Mouse (Mus musculus) embryo, embryonic 9.5 days (tissue): Measurements from ENCODE around the gene Ksr2.
"Not testable (repeated sequence)": the region's sequence is repeated elsewhere in the genome, so short reads cannot be mapped to it uniquely, and the experiment has no call there.

Experiments
- DNase-seq: peaks from one replicate; pipeline ENCODE4 v3.0.0-alpha.2; 2017; ENCODE audit errors: extremely low spot score

The Ksr2 gene

GRCm38 (mm10) chr5:117614331-117615024 lies 200.7 kb downstream of the Ksr2 start:
- DNase-seq: peak; percentile 79

- no peak for DNase-seq
Measured at GRCm38 (mm10) chr5:117620292-117620691, 206.5 kb downstream of the Ksr2 start.

- no peak for DNase-seq
Measured at GRCm38 (mm10) chr5:117622221-117622620, 208.4 kb downstream of the Ksr2 start.

DNA sequence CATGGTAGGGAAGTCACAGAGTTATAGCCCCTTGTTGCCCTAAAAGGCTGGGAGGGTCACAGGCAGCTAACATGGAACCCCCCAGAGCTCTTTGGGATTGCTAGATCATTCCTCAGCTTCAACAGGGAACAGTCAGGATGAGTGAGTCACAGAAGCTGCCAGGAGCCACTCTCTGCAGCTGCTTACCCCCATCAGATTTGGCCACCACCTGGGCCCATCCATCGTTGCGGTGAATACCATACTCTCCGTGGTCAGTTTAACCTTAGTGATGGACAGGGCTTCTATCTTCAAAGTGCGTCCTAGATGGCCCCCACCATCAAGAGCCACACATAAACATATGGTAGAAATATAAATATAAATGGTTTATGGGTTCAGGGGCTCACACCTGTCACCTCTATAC lies 209.4 kb downstream of the Ksr2 start:
- not testable (repeated sequence) for DNase-seq

- DNase-seq: peak; percentile 35
Measured at GRCm38 (mm10) chr5:117626907-117627306, 213.1 kb downstream of the Ksr2 start.

GRCm38 (mm10) chr5:117628351-117628750 lies 214.6 kb downstream of the Ksr2 start:
- peak; percentile 28 for DNase-seq

DNA sequence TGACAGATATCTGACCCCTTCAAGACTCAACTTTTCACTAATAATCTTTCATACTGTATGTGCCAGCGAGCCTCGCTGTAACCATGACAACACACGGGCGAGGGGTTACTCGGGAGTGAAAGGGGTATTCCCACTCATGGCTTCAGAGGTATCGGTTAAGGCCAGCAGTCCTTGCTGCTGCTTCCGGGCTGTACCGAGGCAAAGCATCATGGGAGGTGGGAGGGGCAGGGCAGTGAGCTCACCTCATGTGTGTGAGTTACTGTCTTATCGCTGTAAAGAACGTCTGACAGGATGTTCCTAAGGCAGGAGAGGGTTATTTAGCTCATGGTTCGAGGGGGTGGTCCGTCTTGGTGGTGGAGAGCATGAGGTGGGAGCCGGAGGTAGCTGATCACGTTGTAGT lies 215.8 kb downstream of the Ksr2 start:
- no peak for DNase-seq

DNA sequence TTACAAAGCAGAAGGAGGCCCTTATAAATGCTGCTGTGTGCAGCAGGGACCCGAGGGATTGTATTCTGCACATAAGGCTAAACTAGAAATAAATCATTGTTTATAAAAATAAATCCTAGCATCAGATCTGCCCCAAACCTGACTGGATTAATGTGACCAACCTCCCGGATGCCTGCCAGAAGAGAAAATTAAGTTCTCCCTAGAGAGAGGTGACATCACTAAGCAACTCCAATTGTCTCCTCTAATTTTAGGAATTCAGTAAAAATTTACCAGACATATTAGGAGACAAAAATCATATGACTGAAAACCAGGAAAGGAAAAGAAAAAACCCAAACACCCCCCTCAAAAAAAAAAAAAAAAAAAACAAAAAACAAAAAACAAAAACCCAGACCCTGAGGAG lies 221.4 kb downstream of the Ksr2 start:
- DNase-seq: no peak

DNA sequence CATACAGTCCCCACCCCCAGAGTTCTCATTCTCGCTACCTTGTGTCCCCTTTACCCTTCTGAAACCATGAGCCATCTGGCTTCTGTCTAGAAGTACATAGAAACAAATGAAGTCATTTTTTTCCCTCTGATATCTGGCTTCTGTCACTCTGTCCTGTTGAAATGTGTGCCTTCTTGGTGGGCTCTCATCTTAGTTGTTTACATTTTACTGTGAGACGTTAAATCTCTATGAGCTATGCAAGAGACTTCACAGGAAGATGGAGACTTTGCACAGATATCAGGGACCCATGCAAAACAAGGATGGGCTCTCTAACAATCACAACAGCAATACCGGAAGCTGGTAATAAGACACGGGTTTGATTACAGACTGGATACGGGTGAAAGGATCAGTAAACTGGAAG lies 222.0 kb downstream of the Ksr2 start:
- DNase-seq: no peak

DNA sequence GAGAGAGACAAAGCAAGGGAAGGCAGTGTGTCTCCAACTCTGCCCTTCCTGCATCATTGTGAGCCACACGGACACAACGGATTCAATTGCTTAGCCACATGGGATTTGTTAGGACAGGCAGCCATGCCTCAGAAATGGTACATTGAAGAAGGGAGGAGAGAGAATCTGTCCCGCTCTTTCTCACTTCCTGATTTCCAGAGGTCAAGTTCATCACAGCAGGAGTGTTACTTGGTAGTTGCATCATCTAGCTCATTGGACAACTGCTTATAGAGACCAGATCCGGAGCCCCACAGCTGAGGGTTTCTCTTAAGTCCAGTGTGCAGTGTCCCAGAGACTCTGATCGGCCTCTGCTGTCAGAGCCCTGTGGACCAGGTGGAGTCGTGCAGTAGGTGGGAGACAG lies 227.8 kb downstream of the Ksr2 start:
- DNase-seq: no peak

DNA sequence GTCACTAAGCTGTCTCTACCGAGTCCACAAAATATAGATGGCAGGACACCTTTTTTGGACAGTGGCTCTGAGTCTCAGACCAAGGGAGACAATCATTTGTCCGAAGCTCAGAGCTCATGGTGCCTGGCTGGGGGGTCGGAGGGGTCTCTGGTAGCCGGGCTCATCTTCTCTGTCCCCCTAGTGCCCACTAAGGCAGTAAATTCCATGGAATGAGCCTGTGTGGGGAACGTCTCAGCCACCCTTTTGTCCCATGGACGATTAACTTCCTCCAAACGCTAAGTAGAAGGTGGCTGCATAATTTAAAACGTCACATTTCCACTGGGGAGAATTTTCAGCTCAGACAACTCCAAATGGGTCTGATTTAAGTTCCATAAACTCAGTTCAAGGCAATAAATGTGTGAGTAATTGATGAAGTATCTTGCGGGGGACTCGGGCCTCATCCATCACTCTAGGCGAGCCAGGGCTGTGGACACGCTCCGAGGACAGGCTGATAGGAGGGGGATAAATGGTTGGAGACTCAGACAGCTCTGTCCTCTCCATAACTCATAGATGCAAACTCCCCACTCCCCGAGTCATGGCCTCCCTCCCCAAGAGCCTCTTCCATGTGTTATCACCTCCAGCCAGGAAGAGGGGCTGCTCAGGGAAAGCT lies 237.6 kb downstream of the Ksr2 start:
- no peak for DNase-seq

- DNase-seq: no peak
Measured at GRCm38 (mm10) chr5:117658641-117659040, 244.8 kb downstream of the Ksr2 start.

- DNase-seq: no peak
Measured at GRCm38 (mm10) chr5:117659596-117659995, 245.8 kb downstream of the Ksr2 start.

DNA sequence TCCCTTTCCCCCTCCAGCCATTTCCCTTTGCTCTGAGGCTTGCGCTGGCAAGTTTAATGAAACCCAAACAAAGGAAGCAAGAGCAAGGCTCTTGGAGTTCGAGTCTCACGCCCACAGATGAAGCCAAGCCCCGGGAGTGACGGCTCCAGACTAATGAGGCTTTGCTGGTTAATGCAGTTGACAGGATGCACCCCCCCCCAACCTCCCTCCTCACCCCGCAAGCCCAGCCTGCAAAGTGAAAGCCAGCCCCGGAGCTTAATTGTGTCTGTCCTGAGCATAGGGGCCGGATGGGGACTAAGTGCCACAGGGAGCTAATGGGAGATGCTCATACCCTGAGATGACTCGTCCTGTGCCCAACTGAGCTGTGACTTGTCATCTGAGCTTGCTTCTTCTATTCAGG lies 251.4 kb downstream of the Ksr2 start:
- DNase-seq: no peak

GRCm38 (mm10) chr5:117667314-117667713 lies 253.5 kb downstream of the Ksr2 start:
- no peak for DNase-seq

DNA sequence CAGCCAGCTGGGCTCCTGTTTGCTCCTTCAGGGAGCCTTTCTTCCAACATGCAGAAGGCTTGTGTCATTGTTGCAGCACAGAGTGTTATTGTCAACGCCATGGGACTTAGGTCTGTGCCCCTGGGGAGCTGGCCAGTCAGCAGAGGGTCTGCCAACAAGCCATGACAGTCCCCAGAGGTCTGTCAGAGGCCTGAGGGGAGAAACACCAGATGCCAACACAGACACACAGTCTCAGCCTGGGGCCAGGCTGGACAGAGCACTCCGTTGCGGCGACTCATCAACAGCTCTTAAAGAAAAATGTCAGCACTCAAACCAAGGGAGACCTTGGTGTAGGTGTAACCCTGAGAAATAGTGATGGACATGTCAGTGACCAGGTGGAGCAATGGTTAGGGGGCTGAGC lies 255.5 kb downstream of the Ksr2 start:
- no peak for DNase-seq

DNA sequence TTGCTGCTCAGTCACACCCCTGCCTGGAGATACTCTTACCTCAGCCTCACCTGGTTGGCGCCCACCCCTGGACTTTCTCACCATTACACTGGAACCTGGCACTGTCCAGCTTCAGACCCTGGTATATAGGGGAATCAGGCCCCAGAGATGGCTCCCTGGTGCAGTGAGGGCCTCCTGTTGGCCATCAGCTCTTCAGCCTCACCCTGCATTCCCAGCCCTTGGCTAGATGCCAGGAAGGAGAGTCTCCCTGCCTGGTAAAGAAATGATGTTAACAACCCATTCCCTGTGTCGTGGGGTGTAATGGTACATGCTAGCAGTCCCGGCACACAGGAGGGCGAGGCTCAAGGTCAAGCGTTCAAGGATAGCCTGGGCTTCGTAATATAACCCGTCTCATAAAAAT lies 256.0 kb downstream of the Ksr2 start:
- DNase-seq: no peak

DNA sequence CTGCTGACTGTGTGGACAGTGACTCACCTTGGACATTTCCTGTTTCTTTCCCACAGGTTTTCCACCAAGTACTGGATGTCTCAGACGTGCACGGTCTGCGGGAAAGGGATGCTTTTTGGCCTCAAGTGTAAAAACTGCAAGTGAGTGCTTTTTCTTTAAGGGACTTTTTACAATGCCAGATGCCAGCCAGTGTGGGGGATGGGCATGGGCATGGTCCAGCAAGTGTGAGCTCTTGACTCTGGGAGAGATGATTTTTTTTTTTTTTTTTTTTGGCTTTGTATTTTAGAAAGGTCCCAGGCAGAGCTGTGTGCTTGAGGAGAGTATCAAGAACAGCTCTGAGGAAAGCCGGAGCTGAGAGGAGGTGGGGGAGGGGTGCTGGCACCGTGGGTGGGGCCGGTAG lies 257.6 kb downstream of the Ksr2 start:
- DNase-seq: no peak

GRCm38 (mm10) chr5:117675840-117676239 lies 262.0 kb downstream of the Ksr2 start:
- no peak for DNase-seq

GRCm38 (mm10) chr5:117677231-117677630 lies 263.4 kb downstream of the Ksr2 start:
- DNase-seq: no peak

DNA sequence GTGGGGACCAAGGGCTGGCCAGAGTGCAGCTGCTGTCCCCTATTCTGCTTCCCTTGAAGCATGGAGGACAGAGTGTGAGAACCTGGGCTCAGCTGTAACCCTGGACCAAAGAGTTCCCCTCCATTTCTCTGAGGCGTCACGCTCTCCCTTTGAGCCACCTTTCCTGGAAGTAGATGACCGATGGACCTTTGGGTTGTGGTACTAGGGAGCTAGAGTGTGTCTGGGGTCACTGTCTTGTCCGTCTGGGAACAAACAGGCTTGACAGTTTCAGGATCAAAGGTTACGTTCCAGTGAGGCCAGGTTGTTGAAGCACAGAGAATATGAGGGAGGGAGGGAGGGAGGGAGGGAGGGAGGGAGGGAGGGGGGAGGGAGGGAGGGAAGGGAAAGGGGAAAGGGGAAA lies 264.6 kb downstream of the Ksr2 start:
- no peak for DNase-seq

DNA sequence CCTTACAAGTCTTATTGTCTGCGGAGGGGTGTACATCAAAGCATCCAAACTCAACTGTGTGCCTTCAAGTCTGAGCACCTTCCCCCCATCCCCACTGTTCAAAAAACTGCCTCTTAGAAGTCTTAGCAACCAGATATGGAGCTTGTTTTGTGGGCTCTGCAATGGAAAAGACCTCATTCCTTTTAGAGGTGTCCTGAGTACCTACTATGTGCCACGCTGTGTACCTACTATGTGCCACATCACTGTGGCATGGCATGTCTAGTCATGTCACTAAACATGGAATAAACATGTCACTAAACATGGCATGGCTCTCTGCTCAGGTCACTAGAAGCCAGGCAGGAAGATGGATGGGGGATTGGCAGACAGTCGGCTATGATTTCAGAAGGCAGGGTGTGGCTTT lies 268.4 kb downstream of the Ksr2 start:
- no peak for DNase-seq

DNA sequence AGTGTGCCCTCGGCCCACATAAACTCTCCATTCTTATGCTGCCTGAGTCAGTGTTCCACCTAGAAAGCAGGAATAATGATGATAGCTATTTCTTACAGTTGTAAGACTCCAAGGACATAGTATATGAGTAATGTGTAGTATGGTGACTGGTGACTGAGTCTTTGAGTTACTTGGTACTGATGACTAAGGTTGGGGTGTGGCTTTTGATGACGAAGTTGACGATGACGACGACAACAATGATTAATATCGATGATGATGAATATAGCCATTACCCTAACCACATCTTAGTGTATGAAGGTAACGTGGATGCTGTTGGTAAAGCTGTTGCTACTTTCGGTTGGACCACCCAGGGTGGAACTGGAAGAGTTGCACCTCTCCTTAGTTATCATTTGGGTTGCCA lies 270.7 kb downstream of the Ksr2 start:
- DNase-seq: no peak
